Mouse (Mus musculus) lung, adult 2 months (tissue): ENCODE results near the gene BC005624.

Experiments used
- CTCF ChIP-seq: fragments of 200-500 bp; IDR thresholded peaks from 2 replicates; pipeline ENCODE4 v1.5.1; 2011; ENCODE audit warnings: mild to moderate bottlenecking, low read length, control low read depth; ENCODE audit not compliant: insufficient read depth
- POLR2A ChIP-seq: fragments of 200-500 bp; IDR thresholded peaks from 2 replicates; pipeline ENCODE4 v1.6.1; 2011; ENCODE audit warnings: low read depth, mild to moderate bottlenecking, control low read depth, low read length, borderline replicate concordance; ENCODE audit errors: extremely low read depth

DNA sequence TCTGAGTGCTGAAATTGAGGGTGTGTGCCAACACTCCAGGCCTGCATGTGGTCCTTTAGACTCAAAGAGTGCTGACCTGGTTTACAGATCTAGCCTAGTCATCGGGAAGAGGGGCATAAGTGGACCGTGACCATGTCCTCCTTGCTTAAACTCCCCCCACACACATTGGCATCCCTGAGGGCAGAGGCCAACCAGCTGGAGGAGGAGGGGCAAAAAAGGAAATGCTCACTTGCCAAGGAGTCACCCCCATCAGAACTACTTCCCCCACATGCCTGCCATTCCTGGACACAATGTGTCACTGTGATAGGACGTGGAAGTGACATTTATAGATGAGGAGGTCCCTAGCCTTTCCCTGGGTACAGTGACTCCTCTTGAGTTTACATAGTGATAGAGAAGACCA is 43.5 kb upstream of the BC005624 start:
- TF ChIP-seq CTCF (no peak), POLR2A (no peak)
